Mouse (Mus musculus) left cerebral cortex, postnatal 4 days (tissue): ENCODE measurements at regions not wholly inside any gene's neighbourhood (a gene's known extent, or its start where the extent isn't known, plus 50 kb on each side); places are given as distances from the start of the nearest gene placed in this dataset.
A peak's percentile ranks its signal among the peaks of the same experiment; 100 is the strongest.
"Not testable (repeated sequence)": the region's sequence is repeated elsewhere in the genome, so short reads cannot be mapped to it uniquely, and the experiment has no call there.

Source experiments
- DNase-seq: peaks from one replicate; pipeline ENCODE4 v3.0.0-alpha.2; 2022
- intact Hi-C: fragments of 180-260 bp; cut with DNase I; formaldehyde crosslinking; loops from one replicate; pipeline ENCODE4 v1.15.1; 2025

DNA sequence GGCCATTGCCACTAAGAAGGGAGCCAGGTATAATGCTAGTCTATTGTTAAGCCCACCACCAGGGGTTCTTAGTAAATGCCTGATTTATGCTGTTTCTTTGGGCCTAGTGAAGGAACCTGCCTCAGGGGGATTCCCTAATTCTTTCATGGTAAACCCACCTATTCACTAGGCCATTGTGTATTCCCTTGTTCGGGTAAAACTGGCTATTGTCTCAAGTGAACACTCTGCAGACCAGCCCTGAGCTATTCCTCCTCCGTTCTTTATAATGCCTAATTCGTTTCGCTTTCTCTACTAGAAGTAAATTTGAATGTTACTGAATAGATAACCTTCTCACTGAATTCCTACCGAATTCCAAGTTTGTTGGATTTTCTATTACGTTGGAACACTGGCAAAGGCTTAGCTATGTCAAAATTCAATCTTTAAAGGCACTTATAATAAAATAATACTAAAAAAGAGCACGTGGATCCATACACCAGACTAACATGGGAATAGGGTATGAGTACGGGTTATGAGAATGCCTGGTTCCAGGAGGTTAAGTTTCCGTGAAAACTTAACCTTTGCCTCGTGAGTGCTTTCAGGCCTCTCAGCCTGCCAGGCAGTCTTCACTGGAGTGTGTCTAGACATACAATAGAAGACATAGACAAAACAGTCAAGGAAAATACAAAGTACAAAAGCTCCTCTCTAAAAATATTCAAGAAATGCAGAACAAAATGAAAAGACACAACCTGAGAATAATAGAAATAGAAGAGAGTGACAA lies 536.8 kb upstream of the Cntn5 start:
- DNase-seq, intact Hi-C loops: not testable (repeated sequence)

GRCm38 (mm10) chr9:11436443-11437167 lies 532.0 kb upstream of the Cntn5 start:
- DNase-seq = no peak
- intact Hi-C loops = no loop called here

- DNase-seq = no peak
- intact Hi-C loops = no loop called here
Observed at GRCm38 (mm10) chr9:11436014-11436413, 531.4 kb upstream of the Cntn5 start.

DNA sequence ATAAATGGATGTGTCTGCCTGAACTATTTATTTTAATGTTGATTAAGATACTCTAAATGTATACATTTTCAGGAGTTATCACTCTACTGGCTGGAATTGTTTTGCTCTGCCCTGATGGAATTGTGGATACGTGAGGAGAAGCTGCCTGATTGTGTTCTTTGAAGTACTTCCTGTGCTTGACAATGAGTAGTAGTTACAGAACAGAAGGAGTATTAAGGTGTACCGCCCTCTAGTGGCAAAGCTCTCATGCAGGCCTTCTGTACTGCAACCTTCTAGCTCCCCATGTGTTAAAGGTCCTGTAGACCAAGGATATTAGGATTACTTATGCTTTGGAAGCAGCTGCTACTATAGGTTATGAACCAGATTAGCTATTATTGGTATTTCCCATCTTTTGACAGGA lies 530.4 kb upstream of the Cntn5 start:
- intact Hi-C loops = no loop called here
- DNase-seq = peak; percentile 34

DNA sequence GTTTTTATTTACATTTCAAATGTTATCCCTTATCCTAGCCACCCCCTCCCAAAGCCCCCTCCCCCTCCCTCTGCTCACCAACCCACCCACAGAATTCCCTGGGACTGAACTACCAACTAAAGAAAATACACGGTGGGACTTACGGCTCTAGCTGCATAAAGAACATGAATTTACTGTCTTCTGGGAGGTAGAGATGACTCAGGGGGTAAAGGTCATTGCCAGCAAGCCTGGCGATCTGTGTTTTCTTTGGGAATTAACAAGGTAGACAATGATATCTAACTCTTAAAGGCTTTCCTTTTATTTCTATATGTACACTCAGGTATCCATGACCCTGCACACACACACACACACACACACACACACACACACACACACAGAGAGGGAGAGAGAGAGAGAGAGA lies 521.9 kb upstream of the Cntn5 start:
- intact Hi-C loops = no loop called here
- DNase-seq = no peak

DNA sequence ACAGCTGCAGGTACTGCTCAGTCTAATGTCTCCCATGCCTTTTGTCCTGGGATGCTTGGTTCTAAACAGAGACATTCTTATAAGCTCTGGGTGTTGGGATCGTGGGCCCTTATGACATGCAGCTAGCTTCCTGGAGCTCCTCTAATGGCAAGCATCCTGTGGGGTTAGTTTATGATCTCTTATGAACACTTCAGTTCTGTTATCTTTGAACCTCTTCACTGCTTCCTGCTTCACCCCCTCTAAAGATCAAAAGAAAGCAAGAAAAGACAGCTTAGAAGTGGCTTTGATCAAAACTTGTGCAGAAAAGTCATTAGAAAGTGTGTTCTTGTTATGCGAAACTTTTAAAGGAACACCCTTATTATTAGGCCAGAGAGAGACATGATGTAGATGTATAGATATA lies 492.3 kb upstream of the Cntn5 start:
- intact Hi-C loops = no loop called here
- DNase-seq = no peak

DNA sequence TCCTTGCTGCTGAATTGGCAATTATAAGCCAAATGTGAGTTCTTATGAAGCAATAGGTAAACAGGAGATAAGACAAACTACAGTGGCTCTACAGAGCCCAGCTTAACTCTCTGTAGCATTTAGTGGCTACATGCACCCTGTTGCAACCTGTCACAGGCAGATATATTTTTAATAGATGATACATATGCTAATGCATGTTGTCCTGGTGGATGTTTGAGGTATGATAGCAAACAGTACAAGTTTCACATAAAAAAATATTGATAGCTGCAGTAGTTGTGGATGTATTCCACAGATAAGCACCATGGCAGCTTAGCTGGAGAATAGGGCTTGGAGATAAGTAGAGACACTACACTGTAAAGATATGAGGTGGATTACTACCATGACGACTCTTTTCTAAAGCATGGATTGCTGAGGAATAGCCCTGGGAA lies 477.1 kb upstream of the Cntn5 start:
- intact Hi-C loops = no loop called here
- no peak for DNase-seq

- intact Hi-C loops = no loop called here
- DNase-seq = no peak
Observed at GRCm38 (mm10) chr9:11380531-11380930, 476.0 kb upstream of the Cntn5 start.

GRCm38 (mm10) chr9:11378046-11378445 lies 473.5 kb upstream of the Cntn5 start:
- intact Hi-C loops = no loop called here
- no peak for DNase-seq

DNA sequence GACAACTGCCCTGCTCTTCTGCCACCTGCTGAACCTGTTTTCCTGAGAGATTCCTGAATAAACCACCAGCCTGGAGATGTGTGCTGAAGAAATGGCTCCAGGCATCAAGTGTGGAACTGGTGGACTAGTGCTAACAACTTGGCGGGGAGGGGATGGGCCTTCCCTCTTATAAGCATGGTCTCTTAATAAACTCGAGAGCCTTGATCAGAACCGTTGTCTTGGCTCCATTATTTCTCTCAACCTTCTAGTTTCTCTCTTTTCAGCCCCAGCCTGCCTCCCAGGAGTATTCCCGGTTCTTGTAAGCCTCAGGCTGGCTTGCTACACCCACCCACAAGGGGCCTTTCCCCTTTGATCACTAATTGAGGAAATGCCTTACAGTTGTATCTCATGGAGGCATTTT lies 473.0 kb upstream of the Cntn5 start:
- no peak for DNase-seq

DNA sequence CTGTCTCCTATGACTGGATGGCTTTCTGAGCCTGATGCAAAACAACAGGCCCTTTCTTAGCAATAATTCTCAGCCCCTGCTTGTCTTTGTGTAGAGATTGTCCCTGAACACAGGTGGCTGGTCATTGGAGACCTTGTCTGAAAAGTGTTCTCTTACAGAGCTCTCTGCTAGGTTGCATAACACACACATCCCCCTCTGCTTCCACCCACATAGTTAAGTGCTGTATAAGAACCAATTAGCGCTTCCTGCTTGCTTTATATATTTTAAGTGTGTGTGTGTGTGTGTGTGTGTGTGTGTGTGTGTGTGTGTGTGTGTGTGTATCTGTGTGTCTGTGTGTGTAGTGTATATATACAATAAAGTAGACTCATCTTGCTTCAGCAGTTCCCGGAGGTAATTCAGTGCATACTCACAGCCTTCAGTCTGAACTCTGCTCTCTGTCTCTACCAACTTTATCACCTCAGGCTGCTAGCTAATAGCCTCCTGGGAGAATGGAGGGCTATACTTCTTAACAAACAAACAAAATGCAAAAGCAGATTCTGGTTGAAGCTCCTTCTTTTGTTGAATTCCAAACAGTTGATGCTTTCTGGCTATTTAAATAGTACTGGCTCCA lies 468.8 kb upstream of the Cntn5 start:
- DNase-seq = no peak
- intact Hi-C loops = no loop called here

More for the DNA sequence above, 473.0 kb upstream of the Cntn5 start:
- intact Hi-C loops = no loop called here

GRCm38 (mm10) chr9:11368056-11368455 lies 463.5 kb upstream of the Cntn5 start:
- no peak for DNase-seq
- intact Hi-C loops = no loop called here

GRCm38 (mm10) chr9:11328900-11329299 lies 424.3 kb upstream of the Cntn5 start:
- intact Hi-C loops = no loop called here

GRCm38 (mm10) chr9:11317221-11317620 lies 412.6 kb upstream of the Cntn5 start:
- intact Hi-C loops = no loop called here
- DNase-seq = no peak

More at GRCm38 (mm10) chr9:11328900-11329299, 424.3 kb upstream of the Cntn5 start:
- DNase-seq = no peak

GRCm38 (mm10) chr9:11297116-11297515 lies 392.5 kb upstream of the Cntn5 start:
- DNase-seq = peak; percentile 4
- intact Hi-C loops = not testable (repeated sequence)

- no peak for DNase-seq
- intact Hi-C loops = no loop called here
Observed at GRCm38 (mm10) chr9:11285135-11285534, 380.6 kb upstream of the Cntn5 start.

- peak; percentile 16 for DNase-seq
- intact Hi-C loops = no loop called here
Observed at GRCm38 (mm10) chr9:11284549-11284948, 380.0 kb upstream of the Cntn5 start.

DNA sequence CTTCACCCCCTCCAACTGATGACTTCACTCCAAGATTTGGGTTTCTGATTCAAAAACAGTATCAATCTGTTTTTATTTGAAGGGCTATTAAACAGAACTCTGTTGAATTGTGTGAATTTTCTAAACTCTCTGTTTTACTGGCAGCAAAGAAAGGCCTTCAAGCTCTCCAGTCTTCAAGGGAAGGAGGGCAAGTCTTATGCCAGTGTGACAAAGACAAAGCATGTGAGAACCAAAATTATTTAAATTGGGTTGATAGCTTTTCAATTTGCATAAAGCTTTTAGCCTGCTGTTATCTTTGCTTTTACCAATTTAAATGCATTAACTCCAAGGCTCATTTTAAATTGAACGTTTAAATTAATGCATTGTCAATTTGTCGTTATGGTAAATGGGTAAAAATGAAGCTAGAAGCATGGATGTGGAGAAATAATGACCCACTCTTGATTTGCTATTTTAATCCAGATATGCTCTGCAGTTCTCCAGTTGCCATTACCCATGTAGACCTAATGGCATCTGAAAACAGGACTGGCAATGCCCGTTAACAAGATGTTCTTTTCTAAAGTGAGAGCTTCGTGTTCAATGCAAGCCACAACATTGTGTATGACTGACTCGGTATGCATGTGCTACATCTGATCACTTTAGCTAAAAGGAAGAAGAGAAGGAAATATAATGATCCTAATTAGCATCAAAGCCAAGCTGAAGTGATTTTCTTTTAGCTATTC lies 375.0 kb upstream of the Cntn5 start:
- intact Hi-C loops = no loop called here

DNA sequence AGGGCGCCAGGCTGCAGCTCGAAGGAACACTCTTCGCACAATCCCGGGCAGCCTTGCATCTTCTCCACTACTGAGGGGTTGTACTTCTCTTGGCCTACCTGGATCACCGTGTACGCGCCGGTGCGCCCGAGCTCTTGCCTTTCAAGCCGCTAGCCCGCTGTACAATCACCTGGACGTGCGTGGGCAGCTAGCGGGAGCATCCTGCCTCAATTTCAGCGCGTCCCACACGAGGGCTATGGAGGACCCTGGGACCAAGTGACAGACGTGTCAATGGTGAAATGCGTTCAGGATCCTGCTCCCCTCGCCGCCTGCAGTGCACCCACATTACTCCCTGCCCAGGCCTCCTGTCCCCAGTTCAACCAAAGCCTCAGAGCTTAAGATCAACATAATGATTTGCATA lies 373.2 kb upstream of the Cntn5 start:
- intact Hi-C loops = no loop called here
- no peak for DNase-seq

More for the DNA sequence above, 375.0 kb upstream of the Cntn5 start:
- DNase-seq = no peak

GRCm38 (mm10) chr9:11276966-11277365 lies 372.4 kb upstream of the Cntn5 start:
- no peak for DNase-seq
- intact Hi-C loops = no loop called here

- intact Hi-C loops = no loop called here
- no peak for DNase-seq
Observed at GRCm38 (mm10) chr9:11256848-11257247, 352.3 kb upstream of the Cntn5 start.
